Mouse (Mus musculus): ENCODE data around the gene Atcay. TPM values are rescaled to one million over a fixed set of nuclear protein-coding genes. Genes with fewer than 3 reads are reported as not detected.
A peak's percentile ranks its signal among the peaks of the same experiment; 100 is the strongest.
"Not testable (repeated sequence)": the region's sequence is repeated elsewhere in the genome, so short reads cannot be mapped to it uniquely, and the experiment has no call there.

The Atcay gene
- total RNA-seq, 2 experiments from 2014 or later: 0.08 to 0.12 TPM

GRCm38 (mm10) chr10:81244146-81244545 lies 13.5 kb upstream of the Atcay start:
- no peak for DNase-seq (ENCODE audit: low spot score in 2 of 2)

GRCm38 (mm10) chr10:81242021-81242420 lies 11.4 kb upstream of the Atcay start:
- no peak for DNase-seq (ENCODE audit: low spot score in 2 of 2)

GRCm38 (mm10) chr10:81240876-81241275 lies 10.2 kb upstream of the Atcay start:
- peak in 1 of 2 experiments; percentile 57 for DNase-seq (ENCODE audit: low spot score in 2 of 2)

GRCm38 (mm10) chr10:81238618-81239017 lies 8.0 kb upstream of the Atcay start:
- no peak for DNase-seq (ENCODE audit: low spot score in 2 of 2)

- no peak for DNase-seq (ENCODE audit: low spot score in 2 of 2)
These were observed 6.0 kb upstream of the Atcay start for GRCm38 (mm10) chr10:81236471-81237268.

- no peak for DNase-seq (ENCODE audit: low spot score in 2 of 2)
These were observed 3.6 kb upstream of the Atcay start for GRCm38 (mm10) chr10:81234206-81234605.

- DNase-seq (ENCODE audit: low spot score in 2 of 2): no peak
These were observed 2.6 kb upstream of the Atcay start for GRCm38 (mm10) chr10:81233226-81233585.

- DNase-seq (ENCODE audit: low spot score in 2 of 2): peak; percentile 62 to 80
These were observed 2.1 kb upstream of the Atcay start, which contains the start of gene Zfr2 for GRCm38 (mm10) chr10:81232580-81233225. Gene Zfr2 (plus strand): TSS chr10:81233155.

GRCm38 (mm10) chr10:81231436-81231835 lies 803 bp upstream of the Atcay start:
- DNase-seq (ENCODE audit: low spot score in 2 of 2): no peak

GRCm38 (mm10) chr10:81229735-81230437 lies 747 bp downstream of the Atcay start:
- DNase-seq (ENCODE audit: low spot score in 2 of 2): no peak

- DNase-seq (ENCODE audit: low spot score in 2 of 2): not testable (repeated sequence)
These were observed 6.9 kb downstream of the Atcay start for GRCm38 (mm10) chr10:81223731-81224130.

- no peak for DNase-seq (ENCODE audit: low spot score in 2 of 2)
These were observed 9.1 kb downstream of the Atcay start for GRCm38 (mm10) chr10:81221402-81222015.

GRCm38 (mm10) chr10:81217964-81218363 lies 12.7 kb downstream of the Atcay start:
- peak in 1 of 2 experiments; percentile 63 for DNase-seq (ENCODE audit: low spot score in 2 of 2)

GRCm38 (mm10) chr10:81217267-81217666 lies 13.4 kb downstream of the Atcay start:
- DNase-seq (ENCODE audit: low spot score in 2 of 2): not testable (repeated sequence)

GRCm38 (mm10) chr10:81216810-81217209 lies 13.8 kb downstream of the Atcay start:
- no peak for DNase-seq (ENCODE audit: low spot score in 2 of 2)

- DNase-seq (ENCODE audit: low spot score in 2 of 2): no peak
These were observed 14.4 kb downstream of the Atcay start for GRCm38 (mm10) chr10:81216260-81216659.

- DNase-seq (ENCODE audit: low spot score in 2 of 2): no peak
These were observed 20.5 kb downstream of the Atcay start for GRCm38 (mm10) chr10:81210154-81210553.

GRCm38 (mm10) chr10:81204137-81204536 lies 26.5 kb downstream of the Atcay start:
- DNase-seq (ENCODE audit: low spot score in 2 of 2): no peak

GRCm38 (mm10) chr10:81202978-81203720 lies 27.5 kb downstream of the Atcay start:
- no peak for DNase-seq (ENCODE audit: low spot score in 2 of 2)

Data from gastrocnemius, postnatal 4 days (tissue).